Mouse (Mus musculus) heart, embryonic 16.5 days (tissue): Measurements from ENCODE around the gene Mrpl41. TPM values are rescaled to one million over a fixed set of nuclear protein-coding genes. Genes with fewer than 3 reads are reported as not detected.
A peak's percentile ranks its signal among the peaks of the same experiment; 100 is the strongest.

Source experiments
- ATAC-seq: fragments of 200-750 bp; cut with Nextera tagmentation; replicated peaks from 2 replicates; pipeline ENCODE4 v1.8.0; 2017; ENCODE audit warnings: moderate number of reproducible peaks; ENCODE audit not compliant: insufficient read depth, low FRiP score; ENCODE audit errors: extremely low read depth
- H3K27ac ChIP-seq: fragments of 300-500 bp; sonication (generic); 2 replicates; pipeline ENCODE4 v1.5.1; 2014; ENCODE audit warnings: mild to moderate bottlenecking, low read length, control low read depth, moderate library complexity
- H3K27me3 ChIP-seq: fragments of 300-500 bp; sonication (generic); 2 replicates; pipeline ENCODE4 v1.6.1; 2014; ENCODE audit warnings: low read length, mixed read lengths; ENCODE audit not compliant: control insufficient read depth, insufficient read depth
- H3K36me3 ChIP-seq: fragments of 300-500 bp; sonication (generic); 2 replicates; pipeline ENCODE4 v1.6.1; 2014; ENCODE audit not compliant: control insufficient read depth, insufficient read depth
- H3K4me1 ChIP-seq: fragments of 300-500 bp; sonication (generic); 2 replicates; pipeline ENCODE4 v1.6.1; 2014; ENCODE audit warnings: low read length, mixed read lengths; ENCODE audit not compliant: control insufficient read depth, insufficient read depth
- H3K4me2 ChIP-seq: fragments of 300-500 bp; sonication (generic); 2 replicates; pipeline ENCODE4 v1.6.1; 2014; ENCODE audit warnings: low read depth, mild to moderate bottlenecking, control low read depth, low read length
- H3K4me3 ChIP-seq: fragments of 300-500 bp; sonication (generic); 2 replicates; pipeline ENCODE4 v1.5.1; 2014; ENCODE audit warnings: mild to moderate bottlenecking, control low read depth, low read length
- H3K9ac ChIP-seq: fragments of 300-500 bp; sonication (generic); 2 replicates; pipeline ENCODE4 v1.6.1; 2014; ENCODE audit warnings: low read length, control low read depth
- H3K9me3 ChIP-seq: fragments of 300-500 bp; sonication (generic); replicated peaks from 2 replicates; pipeline ENCODE4 v1.6.1; 2016; ENCODE audit warnings: low read length; ENCODE audit not compliant: control insufficient read depth
- WGBS: fragments of 180-500 bp; shearing (Covaris S2); extraction: QIAGEN DNeasy Blood & Tissue Kit; methylation state at CpG from one replicate; pipeline ENCODE4 v1.1.7; 2014; 5-methylcytosine and 5-hydroxymethylcytosine counted together
- microRNA-seq: library from miRNA; unstranded; fragments of <30 nt; microRNA quantifications from one replicate; pipeline ENCODE4, GENCODE M21; 2017
- polyA plus RNA-seq: library from polyadenylated mRNA; unstranded; fragments of >200 nt; fragmentation: Nextera tagmentation; extraction: Ambion mirVana; gene quantifications from 2 replicates; pipeline ENCODE4 v1.2.1, GENCODE M21; 2015

Gene Mrpl41
- polyA plus RNA-seq, 1 experiment from 2014 or later, result 150 TPM

- no peak overlapping the region for H3K4me2 ChIP-seq
- H3K4me3 ChIP-seq, result no peak overlapping the region
- no peak overlapping the region for H3K9ac ChIP-seq
- no peaks in the 10 kb centered on the region for H3K36me3 ChIP-seq
- 57% methylated on average over 7 of the region's 7 CpGs for WGBS
- no peak for ATAC-seq
- no peaks in the 10 kb centered on the region for H3K9me3 ChIP-seq
- 0 out of 2 replicates have a peak overlapping the region, but pooled peaks have one; percentile 21 for H3K27ac ChIP-seq
- H3K27me3 ChIP-seq, result no peaks in the 10 kb centered on the region
- H3K4me1 ChIP-seq, result 0 out of 2 replicates have a peak, but pooled peaks cover 2% of the 10 kb centered on the region
Measured at GRCm38 (mm10) chr2:24926965-24927358, 47.9 kb downstream of the Mrpl41 start.

- H3K9ac ChIP-seq, result no peak overlapping the region
- H3K27me3 ChIP-seq, result no peaks in the 10 kb centered on the region
- H3K27ac ChIP-seq, result no peak overlapping the region
- H3K4me3 ChIP-seq, result no peak overlapping the region
- no peak overlapping the region for H3K4me2 ChIP-seq
- H3K4me1 ChIP-seq, result 0 out of 2 replicates have a peak, but pooled peaks cover 2% of the 10 kb centered on the region
- ATAC-seq, result no peak
- no peaks in the 10 kb centered on the region for H3K36me3 ChIP-seq
- 75% methylated on average over 9 of the region's 9 CpGs for WGBS
- H3K9me3 ChIP-seq, result no peaks in the 10 kb centered on the region
Measured at GRCm38 (mm10) chr2:24926345-24926964, 48.4 kb downstream of the Mrpl41 start.

- no peak for ATAC-seq
- Histone ChIP-seq H3K9me3 (no peaks in the 10 kb centered on the region), H3K9ac (no peak overlapping the region), H3K27ac (no peak overlapping the region), H3K36me3 (no peaks in the 10 kb centered on the region), H3K4me3 (no peak overlapping the region), H3K4me1 (0 out of 2 replicates have a peak, but pooled peaks cover 2% of the 10 kb centered on the region), H3K27me3 (no peaks in the 10 kb centered on the region), H3K4me2 (no peak overlapping the region)
- 76% methylated on average over 8 of the region's 8 CpGs for WGBS
Measured at GRCm38 (mm10) chr2:24925284-24925683, 49.6 kb downstream of the Mrpl41 start.

Small RNAs within 50 kb of the gene (microRNA-seq; reads per million reads assigned to microRNA genes)
- not detected for gene Gm22875

Other genes starting within 250 kb of the Mrpl41 start
- gene Cacna1b, start 211.9 kb downstream of the Mrpl41 start, polyA plus RNA-seq, result 0.13 and 0.36 TPM in 2 replicates
- 49.0 and 51.5 TPM in 2 replicates for gene Ehmt1, start 55.5 kb downstream of the Mrpl41 start, polyA plus RNA-seq
- 22.3 and 28.2 TPM in 2 replicates for gene Arrdc1, start 39.8 kb downstream of the Mrpl41 start, polyA plus RNA-seq
- gene Zmynd19, start 25.3 kb downstream of the Mrpl41 start, polyA plus RNA-seq, result 5.3 and 8.2 TPM in 2 replicates
- gene Dph7, start 12.7 kb downstream of the Mrpl41 start, polyA plus RNA-seq, result 16.8 and 17.4 TPM in 2 replicates
- 12.5 and 13.2 TPM in 2 replicates for gene Pnpla7, start 935 bp upstream of the Mrpl41 start, polyA plus RNA-seq
- gene Nsmf, start 79.3 kb upstream of the Mrpl41 start, polyA plus RNA-seq, result 59.3 and 62.9 TPM in 2 replicates
- 0.30 TPM in 1 of 2 replicates, not detected in the other for gene Entpd8, start 105.2 kb upstream of the Mrpl41 start, polyA plus RNA-seq
- gene Noxa1, start 120.1 kb upstream of the Mrpl41 start, polyA plus RNA-seq, result 0.19 TPM in 1 of 2 replicates, not detected in the other
- 16.2 and 18.1 TPM in 2 replicates for gene Nrarp, start 205.7 kb upstream of the Mrpl41 start, polyA plus RNA-seq
- 8.5 and 10.0 TPM in 2 replicates for gene Tor4a, start 221.8 kb upstream of the Mrpl41 start, polyA plus RNA-seq
- gene Nelfb, start 236.4 kb upstream of the Mrpl41 start, polyA plus RNA-seq, result 79.1 and 81.9 TPM in 2 replicates
- not detected in 2 replicates for gene Stpg3, start 239.5 kb upstream of the Mrpl41 start, polyA plus RNA-seq
- 1.1 TPM in 1 of 2 replicates, not detected in the other for gene Fam166a, start 243.6 kb upstream of the Mrpl41 start, polyA plus RNA-seq
- 474 and 482 TPM in 2 replicates for gene Tubb4b, start 249.6 kb upstream of the Mrpl41 start, polyA plus RNA-seq